Mouse (Mus musculus): ENCODE results near the gene Gm49359. TPM values are rescaled to one million over a fixed set of nuclear protein-coding genes. Genes with fewer than 3 reads are reported as not detected.
"Not testable (repeated sequence)": the region's sequence is repeated elsewhere in the genome, so short reads cannot be mapped to it uniquely, and the experiment has no call there.

Gm49359 gene
- polyA plus RNA-seq (2014; fragmentation: Nextera tagmentation; extraction: Ambion mirVana) = 6.7 and 11.3 TPM in 2 replicates

DNA sequence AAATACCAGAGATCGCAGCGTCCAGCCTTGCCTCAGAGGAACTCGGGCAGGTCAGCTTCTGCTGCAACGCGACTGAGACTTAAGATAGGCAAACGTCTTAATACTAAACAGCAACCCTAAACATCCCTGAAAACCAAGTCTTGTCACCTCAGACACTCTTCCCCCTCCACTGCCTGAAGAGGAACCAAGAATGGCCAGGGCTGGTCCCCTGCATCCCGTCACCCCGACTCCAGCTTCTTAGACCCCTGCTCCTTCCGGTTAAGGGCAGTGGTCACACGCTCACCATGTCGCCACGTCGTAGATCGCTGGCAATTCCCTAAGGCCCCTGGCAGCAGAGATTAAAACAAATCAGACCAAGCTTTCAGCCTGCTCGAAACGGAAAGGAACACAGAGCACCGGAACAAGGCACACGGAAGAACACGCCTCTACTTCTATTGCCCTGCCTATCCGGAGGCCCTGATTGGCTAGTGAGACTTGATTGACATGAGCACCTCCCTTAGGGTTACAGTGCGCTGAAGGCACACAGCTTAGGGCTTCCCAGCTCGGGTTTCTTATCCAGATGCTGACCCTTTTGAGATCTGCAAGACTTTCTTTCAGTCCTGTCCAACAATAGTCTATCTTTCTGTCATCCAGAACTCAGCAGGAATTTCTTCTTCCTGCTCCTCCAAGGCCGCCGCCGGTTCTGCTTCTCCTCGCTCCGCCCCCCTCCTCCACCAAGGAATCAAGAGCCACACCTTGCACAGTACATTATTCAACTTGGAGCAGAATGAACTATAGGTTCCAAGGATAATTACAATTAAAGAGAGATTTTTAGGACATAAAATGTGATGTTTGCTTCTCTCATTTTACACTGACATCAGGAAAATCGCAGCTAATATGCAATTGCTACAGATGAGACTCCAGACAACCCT lies at the start of gene Gm49359:
Gm49359 (minus strand) TSS at position 409 of the 911 bp plus-strand sequence.
- ATAC-seq = peak; percentile 100
- Histone ChIP-seq H3K9ac (ENCODE audit: low read length) (peak within 1 kb of the TSS; percentile 73), H3K4me2 (ENCODE audit: low read length) (peak within 1 kb of the TSS; percentile 36), H3K27ac (ENCODE audit: low read depth, low read length) (0 out of 2 replicates have a peak within 1 kb of the TSS, but pooled peaks have one; percentile 48), H3K4me3 (ENCODE audit: low read depth, low read length) (peak within 1 kb of the TSS; percentile 54)
- H3K9me3 ChIP-seq (replicated peaks; ENCODE audit: control insufficient read depth, low read length); H3K36me3 ChIP-seq (ENCODE audit: control insufficient read depth, insufficient read depth, low read length); H3K4me1 ChIP-seq (ENCODE audit: control insufficient read depth, insufficient read depth, low read length); H3K27me3 ChIP-seq (replicated peaks; ENCODE audit: control insufficient read depth, insufficient read depth, low read length): not testable (repeated sequence)
- WGBS = 2% methylated on average over 28 of the region's 28 CpGs
- DNase-seq (ENCODE audit: low spot score) = peak; percentile 96

DNA sequence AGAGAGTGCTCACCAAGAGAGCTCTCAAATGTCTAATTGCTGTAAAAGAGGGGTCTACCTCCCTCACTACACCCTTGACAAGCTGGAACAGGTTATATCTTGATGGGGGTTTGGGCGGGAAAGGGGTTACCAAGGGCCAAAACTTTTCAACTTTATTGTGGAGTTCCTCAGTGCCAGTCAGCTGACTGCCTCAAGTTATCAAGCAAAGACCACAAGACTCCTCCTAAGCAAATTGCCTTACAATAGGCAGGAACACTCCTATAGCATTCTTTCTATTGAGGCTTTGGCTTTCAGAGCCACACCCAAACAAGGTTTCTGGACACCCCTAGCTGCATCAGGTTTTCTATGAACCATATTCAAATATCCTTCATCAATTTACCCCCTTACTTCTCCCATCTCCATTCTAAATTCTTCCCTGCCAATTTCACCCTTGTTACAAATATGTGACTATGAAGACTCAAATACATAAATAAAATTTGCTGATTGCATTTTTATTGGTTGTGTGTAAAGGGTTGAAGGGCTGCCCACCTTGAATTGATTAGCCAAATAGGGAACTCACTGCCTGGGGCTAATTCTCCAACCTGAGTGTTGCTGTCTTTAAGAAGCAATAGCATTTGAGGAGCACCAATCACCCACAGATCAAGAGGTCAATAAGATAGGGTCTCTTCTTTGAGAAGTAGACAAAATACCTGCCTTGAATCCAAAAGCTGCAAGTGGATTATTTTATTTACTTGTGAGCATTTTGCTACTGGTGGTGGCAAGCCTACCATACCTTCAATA lies 44.2 kb upstream of the Gm49359 start:
- not testable (repeated sequence) for H3K27ac ChIP-seq (ENCODE audit: low read depth, low read length); H3K4me1 ChIP-seq (ENCODE audit: control insufficient read depth, insufficient read depth, low read length); H3K9ac ChIP-seq (ENCODE audit: low read length); DNase-seq (ENCODE audit: low spot score); H3K9me3 ChIP-seq (replicated peaks; ENCODE audit: control insufficient read depth, low read length); H3K36me3 ChIP-seq (ENCODE audit: control insufficient read depth, insufficient read depth, low read length); H3K27me3 ChIP-seq (replicated peaks; ENCODE audit: control insufficient read depth, insufficient read depth, low read length); ATAC-seq; H3K4me3 ChIP-seq (ENCODE audit: low read depth, low read length); H3K4me2 ChIP-seq (ENCODE audit: low read length)
- 86% methylated on average over 1 of the region's 1 CpGs for WGBS

- 91% methylated on average over 8 of the region's 8 CpGs for WGBS
- not testable (repeated sequence) for H3K4me1 ChIP-seq (ENCODE audit: control insufficient read depth, insufficient read depth, low read length); H3K27ac ChIP-seq (ENCODE audit: low read depth, low read length); H3K4me3 ChIP-seq (ENCODE audit: low read depth, low read length); H3K9me3 ChIP-seq (replicated peaks; ENCODE audit: control insufficient read depth, low read length); H3K36me3 ChIP-seq (ENCODE audit: control insufficient read depth, insufficient read depth, low read length); H3K27me3 ChIP-seq (replicated peaks; ENCODE audit: control insufficient read depth, insufficient read depth, low read length); H3K9ac ChIP-seq (ENCODE audit: low read length); H3K4me2 ChIP-seq (ENCODE audit: low read length); DNase-seq (ENCODE audit: low spot score); ATAC-seq
Observed at GRCm38 (mm10) chr13:62472661-62473060, 6.0 kb upstream of the Gm49359 start.

GRCm38 (mm10) chr13:62469947-62470346 lies 3.3 kb upstream of the Gm49359 start:
- H3K27ac ChIP-seq (ENCODE audit: low read depth, low read length); H3K4me1 ChIP-seq (ENCODE audit: control insufficient read depth, insufficient read depth, low read length); H3K4me2 ChIP-seq (ENCODE audit: low read length); H3K4me3 ChIP-seq (ENCODE audit: low read depth, low read length); H3K36me3 ChIP-seq (ENCODE audit: control insufficient read depth, insufficient read depth, low read length); H3K9ac ChIP-seq (ENCODE audit: low read length); ATAC-seq; H3K27me3 ChIP-seq (replicated peaks; ENCODE audit: control insufficient read depth, insufficient read depth, low read length); H3K9me3 ChIP-seq (replicated peaks; ENCODE audit: control insufficient read depth, low read length): not testable (repeated sequence)
- peak; percentile 51 for DNase-seq (ENCODE audit: low spot score)

Small RNAs within 50 kb of the gene (microRNA-seq; reads per million reads assigned to microRNA genes)
- gene Gm22256 = not detected

Other genes starting within 250 kb of the Gm49359 start
- gene Gm3604, start 83.7 kb downstream of the Gm49359 start, polyA plus RNA-seq (2014; fragmentation: Nextera tagmentation; extraction: Ambion mirVana) = 2.0 and 2.9 TPM in 2 replicates
- gene Zfp935, start 91.7 kb upstream of the Gm49359 start, polyA plus RNA-seq (2014; fragmentation: Nextera tagmentation; extraction: Ambion mirVana) = not detected in 2 replicates
- gene Zfp934, start 104.4 kb upstream of the Gm49359 start, polyA plus RNA-seq (2014; fragmentation: Nextera tagmentation; extraction: Ambion mirVana) = 13.2 and 15.4 TPM in 2 replicates
- 10.0 and 10.7 TPM in 2 replicates for gene 6720489N17Rik, start 157.3 kb upstream of the Gm49359 start, polyA plus RNA-seq (2014; fragmentation: Nextera tagmentation; extraction: Ambion mirVana)